Mouse (Mus musculus) MN1 (cell line): ENCODE data around the gene Tas2r143.

Source experiments
- DNase-seq: peaks from one replicate; pipeline ENCODE4 v3.0.0-alpha.2; 2016; ENCODE audit warnings: low spot score

The Tas2r143 gene

GRCm38 (mm10) chr6:42399938-42400337, at the start of gene Tas2r143:
TSS of gene Tas2r143 (plus strand) at chr6:42400238.
- no peak for DNase-seq

DNA sequence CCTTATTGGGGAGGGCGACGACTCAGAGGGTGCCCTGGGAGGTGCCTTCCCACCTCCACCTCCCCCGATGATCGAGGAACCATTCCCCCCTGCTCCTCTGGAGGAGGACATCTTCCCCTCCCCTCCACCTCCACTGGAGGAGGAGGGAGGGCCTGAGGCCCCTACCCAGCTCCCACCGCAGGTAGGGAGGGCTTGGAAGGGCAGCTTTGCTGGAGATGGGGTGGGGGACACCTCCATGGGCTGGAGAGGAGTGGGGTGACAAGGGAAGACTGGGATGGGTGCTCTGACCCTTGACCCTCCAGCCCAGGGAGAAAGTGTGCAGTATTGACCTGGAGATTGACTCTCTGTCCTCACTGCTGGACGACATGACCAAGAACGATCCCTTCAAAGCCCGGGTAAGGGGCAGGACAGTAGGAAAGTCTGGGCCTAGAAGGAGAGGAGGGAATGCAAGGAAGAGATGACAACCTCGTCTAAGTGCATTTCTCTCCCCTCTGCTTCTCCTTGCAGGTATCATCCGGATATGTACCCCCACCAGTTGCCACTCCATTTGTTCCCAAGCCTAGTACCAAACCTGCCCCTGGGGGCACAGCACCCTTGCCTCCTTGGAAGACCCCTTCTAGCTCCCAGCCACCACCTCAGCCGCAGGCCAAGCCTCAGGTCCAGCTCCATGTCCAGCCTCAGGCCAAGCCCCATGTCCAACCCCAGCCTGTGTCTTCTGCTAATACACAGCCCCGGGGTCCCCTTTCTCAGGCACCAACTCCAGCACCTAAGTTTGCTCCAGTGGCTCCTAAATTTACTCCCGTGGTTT, 48.9 kb upstream of the Tas2r143 start:
- DNase-seq, result no peak

DNA sequence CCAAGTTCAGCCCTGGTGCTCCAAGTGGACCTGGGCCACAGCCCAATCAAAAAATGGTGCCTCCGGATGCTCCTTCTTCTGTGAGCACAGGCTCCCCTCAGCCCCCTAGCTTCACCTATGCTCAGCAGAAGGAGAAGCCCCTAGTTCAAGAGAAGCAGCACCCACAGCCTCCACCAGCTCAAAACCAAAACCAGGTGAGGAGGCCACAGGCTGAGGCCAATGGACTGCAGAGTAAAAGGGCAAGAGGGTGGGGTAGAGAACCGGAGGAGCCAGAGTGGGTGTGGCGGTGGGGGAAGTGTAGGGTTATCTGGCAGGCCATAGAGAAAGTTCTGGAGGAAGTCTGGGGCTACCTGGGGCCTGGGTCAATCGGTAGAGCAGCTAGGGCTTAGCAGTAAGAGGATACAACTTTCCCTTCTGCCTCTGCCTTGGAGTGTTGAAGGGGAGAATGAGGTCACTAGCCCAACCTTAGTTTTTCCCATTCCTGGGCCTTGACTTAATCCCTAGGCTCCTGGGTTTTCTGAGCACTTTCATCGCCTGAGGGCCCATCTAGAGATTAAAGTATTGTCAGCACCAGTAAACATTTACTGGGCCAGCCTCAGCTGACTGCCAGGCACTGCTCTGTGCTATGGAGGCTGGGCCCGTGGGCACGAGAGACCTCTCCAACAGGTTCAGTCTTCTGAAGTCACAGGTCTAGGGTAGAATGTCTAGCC, 48.1 kb upstream of the Tas2r143 start:
- DNase-seq, result no peak

DNA sequence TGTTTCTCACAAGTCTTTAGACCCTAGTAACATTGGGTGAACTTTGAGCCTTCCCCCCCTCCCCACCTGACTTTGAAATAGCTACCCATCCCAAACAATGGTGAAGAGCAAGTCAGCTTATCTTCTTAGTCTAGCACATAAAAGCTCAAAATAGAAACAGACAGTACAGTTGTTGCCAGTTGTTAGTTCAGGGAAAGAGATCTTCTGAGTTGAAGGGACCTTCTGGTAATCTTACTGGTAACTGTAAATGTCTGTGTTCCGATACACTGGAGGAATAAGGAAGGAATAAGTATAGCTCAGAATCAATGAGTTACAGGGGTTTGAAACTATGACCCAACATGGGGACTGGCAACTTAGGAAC, 47.6 kb upstream of the Tas2r143 start:
- DNase-seq, result no peak

GRCm38 (mm10) chr6:42353180-42353579, 46.9 kb upstream of the Tas2r143 start:
- DNase-seq, result no peak

GRCm38 (mm10) chr6:42354076-42355019, 45.7 kb upstream of the Tas2r143 start:
- peak; percentile 54 for DNase-seq

- DNase-seq, result no peak
Observed at GRCm38 (mm10) chr6:42355366-42355765, 44.7 kb upstream of the Tas2r143 start.

- no peak for DNase-seq
Observed at GRCm38 (mm10) chr6:42355794-42356600, 44.0 kb upstream of the Tas2r143 start.

DNA sequence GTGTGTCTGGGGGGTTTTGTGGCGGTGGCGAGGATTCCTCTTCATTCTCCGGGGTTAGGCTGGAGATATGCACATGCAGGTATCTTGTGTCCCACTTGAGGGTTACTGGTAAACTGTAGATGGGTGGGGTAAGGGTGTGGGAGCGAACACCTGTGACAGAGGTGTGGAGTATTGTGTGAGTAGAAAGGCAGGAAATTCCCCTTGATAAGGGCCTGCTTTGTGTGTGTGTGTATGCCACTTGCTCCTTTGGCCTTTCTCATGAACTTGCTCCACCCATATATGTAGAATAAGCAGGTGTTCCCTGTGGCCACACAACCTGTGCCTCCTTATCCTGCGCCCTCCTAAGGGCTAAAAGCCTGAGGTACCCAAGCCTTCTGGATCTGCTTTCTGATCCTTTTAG, 43.1 kb upstream of the Tas2r143 start:
- no peak for DNase-seq

- no peak for DNase-seq
Observed at GRCm38 (mm10) chr6:42357901-42358300, 42.1 kb upstream of the Tas2r143 start.

DNA sequence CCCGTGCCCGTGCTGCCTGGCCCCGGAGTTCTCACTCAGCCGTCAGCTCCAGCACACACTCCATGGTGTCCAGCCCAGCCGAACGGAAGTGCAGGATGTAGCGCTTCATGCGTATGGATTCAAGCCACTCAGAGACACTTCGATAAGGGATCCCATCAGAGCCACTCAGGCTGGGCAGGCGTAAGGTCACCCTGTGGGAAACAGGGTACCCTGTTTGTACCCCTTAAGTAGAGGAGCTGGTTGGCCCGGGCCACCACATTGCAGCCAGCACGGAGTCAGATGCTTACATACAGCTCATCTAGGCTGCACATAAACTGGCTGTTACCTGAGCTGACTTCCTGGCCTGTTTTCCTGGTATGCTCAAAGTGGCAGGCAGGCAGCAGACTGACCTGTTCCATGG, 41.1 kb upstream of the Tas2r143 start:
- no peak for DNase-seq

DNA sequence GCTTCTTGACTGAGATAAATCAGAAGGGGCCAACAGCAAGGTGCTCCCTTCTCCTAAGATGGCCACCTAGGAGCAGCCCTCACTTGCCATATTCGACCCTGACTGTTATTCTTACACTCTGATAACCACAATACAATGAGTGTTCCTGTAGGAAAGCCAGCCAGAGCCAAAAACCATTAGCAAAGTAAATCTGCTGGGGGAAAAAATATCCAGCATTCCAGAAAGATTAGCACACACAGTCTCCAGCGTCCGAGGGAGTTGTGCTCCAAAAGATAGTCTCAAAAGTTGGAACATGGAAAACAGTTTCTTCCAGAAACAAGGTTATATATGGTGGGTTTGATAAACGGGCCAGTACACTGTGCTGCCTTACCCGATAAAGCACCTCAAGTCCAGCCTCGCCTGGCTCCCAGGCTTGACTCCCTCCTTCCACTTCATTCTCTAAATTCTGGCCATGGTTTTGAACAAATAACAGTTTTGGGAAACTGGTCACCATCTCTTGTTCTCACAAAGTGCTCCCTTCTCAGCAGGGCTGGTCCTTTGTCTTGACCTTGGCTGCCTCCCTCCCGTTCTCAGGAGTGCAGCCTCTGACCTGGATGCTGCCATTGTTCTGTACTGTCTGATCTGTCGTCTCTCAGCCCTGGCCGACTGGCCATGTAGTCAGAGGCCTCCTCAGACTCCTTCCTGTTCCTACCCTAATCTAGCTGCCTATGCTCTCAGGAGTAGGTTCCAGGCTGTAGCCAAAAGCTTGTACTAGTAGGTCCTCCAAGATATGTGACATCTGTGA, 40.5 kb upstream of the Tas2r143 start:
- no peak for DNase-seq

DNA sequence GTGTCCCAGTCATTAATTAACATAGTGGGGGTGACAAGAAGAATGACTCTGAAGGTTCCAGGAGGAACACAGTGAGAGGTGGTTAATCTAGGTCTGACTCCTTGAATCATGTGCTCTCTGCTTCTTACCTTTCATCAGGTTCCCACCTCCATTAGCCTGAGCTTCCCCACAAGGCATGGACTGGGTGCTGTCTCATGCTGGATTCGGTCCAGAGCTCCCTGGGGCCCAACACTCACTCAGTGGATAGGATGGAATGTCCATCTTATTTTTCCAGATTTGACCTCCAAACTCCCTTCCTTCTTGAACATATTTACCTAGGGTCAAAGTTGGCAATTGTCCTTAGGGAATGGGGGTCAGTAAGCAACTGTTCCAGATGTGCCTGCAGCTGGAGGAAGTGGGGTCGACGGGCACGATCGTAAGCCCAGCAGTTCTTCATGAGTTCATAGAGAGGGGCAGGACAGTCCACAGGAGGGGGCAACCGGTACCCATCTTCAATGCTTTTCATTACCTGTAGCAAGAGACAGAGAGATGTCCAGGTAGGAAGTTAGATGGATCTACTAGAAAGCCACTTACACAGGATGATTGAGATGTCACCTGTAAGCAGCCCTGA, 39.7 kb upstream of the Tas2r143 start:
- DNase-seq, result no peak

GRCm38 (mm10) chr6:42361041-42361895, 38.8 kb upstream of the Tas2r143 start:
- DNase-seq, result no peak

DNA sequence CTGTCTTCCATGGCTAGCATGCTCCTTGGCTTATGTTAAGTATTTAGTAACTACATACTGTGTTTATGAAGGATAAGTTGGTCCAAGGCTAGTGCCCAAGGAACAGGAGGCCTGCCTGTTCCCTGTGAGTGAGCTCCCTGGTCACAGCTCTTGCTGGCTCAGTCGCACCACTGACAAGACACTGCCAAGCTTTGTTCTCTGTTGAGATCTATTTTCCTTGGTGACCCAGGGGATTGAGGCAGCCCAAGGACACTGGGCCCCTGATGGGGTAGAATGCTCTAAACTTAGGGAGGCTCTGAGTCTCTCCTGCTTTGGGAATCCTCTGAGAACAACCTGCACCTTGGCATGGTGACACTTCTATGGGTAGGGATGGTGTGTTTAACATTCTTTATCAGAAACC, 38.0 kb upstream of the Tas2r143 start:
- no peak for DNase-seq

- DNase-seq, result no peak
Observed at GRCm38 (mm10) chr6:42362497-42362896, 37.5 kb upstream of the Tas2r143 start.

DNA sequence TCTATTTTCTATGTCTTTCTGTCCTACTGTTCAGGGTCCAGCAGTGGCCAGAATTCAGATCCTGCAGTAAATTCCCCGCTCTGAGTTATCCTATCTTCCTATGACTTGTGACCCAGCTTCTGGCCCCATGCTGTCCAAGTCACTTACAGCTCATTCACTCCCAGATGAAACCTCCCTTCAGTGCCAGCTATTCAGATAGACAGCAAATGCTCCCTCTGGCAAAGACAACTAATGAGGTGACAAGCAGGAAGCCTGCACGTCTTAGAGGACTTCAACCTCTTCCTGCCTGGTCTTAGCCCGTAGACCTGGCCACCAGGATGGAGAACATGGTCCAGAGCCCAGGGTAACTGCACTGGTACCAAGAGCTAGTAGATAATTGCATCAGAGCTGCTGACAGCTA, 37.1 kb upstream of the Tas2r143 start:
- DNase-seq, result no peak

- no peak for DNase-seq
Observed at GRCm38 (mm10) chr6:42364066-42364465, 36.0 kb upstream of the Tas2r143 start.

DNA sequence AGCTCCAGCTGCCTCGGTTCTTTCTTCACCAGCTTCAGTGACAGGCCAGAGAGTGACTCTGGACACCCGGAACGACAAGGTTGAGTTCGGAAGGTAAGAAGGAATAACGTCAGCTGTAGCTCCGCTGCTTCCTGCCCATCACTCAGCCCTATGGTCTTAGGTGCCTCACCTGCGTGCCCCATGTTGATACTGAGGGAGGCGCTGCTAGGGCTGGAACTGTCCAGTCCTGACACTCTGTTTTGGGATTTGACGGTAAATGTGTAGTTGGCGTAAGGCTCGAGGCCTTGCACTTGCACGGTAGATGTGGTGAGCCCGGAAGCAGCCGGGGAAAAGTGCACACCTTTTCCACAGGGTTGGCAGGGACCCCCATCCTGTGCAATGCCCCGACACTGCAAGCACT, 35.4 kb upstream of the Tas2r143 start:
- no peak for DNase-seq
